Mouse (Mus musculus) testis, adult 10 weeks (tissue): ENCODE results near the gene Coq9. TPM values are rescaled to one million over a fixed set of nuclear protein-coding genes. Genes with fewer than 3 reads are reported as not detected.

Source experiments
- polyA plus RNA-seq: library from polyadenylated mRNA; stranded (reverse); fragments of 350-450 nt; fragmentation: Illumina TruSeq; extraction: RNeasy Lipid Tissue Mini Kit (QIAGEN cat#74804); gene quantifications from one replicate; pipeline ENCODE4 v1.2.3, GENCODE M21; 2014; ENCODE audit warnings: low read depth, low replicate concordance

Coq9 gene
- polyA plus RNA-seq = 7.5 TPM

GRCm38 (mm10) chr8:94837662-94838574, at the start of gene Coq9, which contains the start of gene Ciapin1:
TSS of gene Coq9 (plus strand) at chr8:94838321.
TSS of gene Ciapin1 (minus strand) at chr8:94838358.

GRCm38 (mm10) chr8:94810153-94810552, 28.0 kb upstream of the Coq9 start, which contains the start of gene Ccl17:
TSS of gene Ccl17 (plus strand) at chr8:94810453.

GRCm38 (mm10) chr8:94857346-94858173, 19.4 kb downstream of the Coq9 start, which contains the start of gene Polr2c:
TSS of gene Polr2c (plus strand) at chr8:94857450.

GRCm38 (mm10) chr8:94876197-94876730, 38.1 kb downstream of the Coq9 start, which contains the start of gene Dok4:
TSS of gene Dok4 (minus strand) at chr8:94876330.

Other genes with a start within 250 kb of the Coq9 start
- gene Rspry1, start 236.4 kb upstream of the Coq9 start, polyA plus RNA-seq = 63.6 TPM
- 88.4 TPM for gene Fam192a, start 236.3 kb upstream of the Coq9 start, polyA plus RNA-seq
- gene Arl2bp, start 171.7 kb upstream of the Coq9 start, polyA plus RNA-seq = 906 TPM
- not detected for gene Pllp, start 142.0 kb upstream of the Coq9 start, polyA plus RNA-seq
- gene Ccl22, start 92.7 kb upstream of the Coq9 start, polyA plus RNA-seq = 1.9 TPM
- gene Cx3cl1, start 66.3 kb upstream of the Coq9 start, polyA plus RNA-seq = 0.35 TPM
- not detected for gene Ccl17, start 27.9 kb upstream of the Coq9 start, polyA plus RNA-seq
- gene Ciapin1, start within 50 bp of the Coq9 start, polyA plus RNA-seq = 11.3 TPM
- 4.5 TPM for gene Polr2c, start 19.1 kb downstream of the Coq9 start, polyA plus RNA-seq
- 0.10 TPM for gene Dok4, start 38.0 kb downstream of the Coq9 start, polyA plus RNA-seq
- not detected for gene Ccdc102a, start 79.8 kb downstream of the Coq9 start, polyA plus RNA-seq
- gene Adgrg5, start 85.4 kb downstream of the Coq9 start, polyA plus RNA-seq = not detected
- gene Adgrg1, start 136.4 kb downstream of the Coq9 start, polyA plus RNA-seq = 3.3 TPM
- gene Adgrg3, start 179.4 kb downstream of the Coq9 start, polyA plus RNA-seq = not detected
- 10.0 TPM for gene Drc7, start 216.8 kb downstream of the Coq9 start, polyA plus RNA-seq
- 1.5 TPM for gene Katnb1, start 242.9 kb downstream of the Coq9 start, polyA plus RNA-seq